Mouse (Mus musculus) cerebellum, adult 8-10 months (tissue): ENCODE measurements around the gene Map1s.

Experiments
- DNase-seq: peaks from one replicate; pipeline ENCODE4 v3.0.0; 2022

Map1s gene

DNA sequence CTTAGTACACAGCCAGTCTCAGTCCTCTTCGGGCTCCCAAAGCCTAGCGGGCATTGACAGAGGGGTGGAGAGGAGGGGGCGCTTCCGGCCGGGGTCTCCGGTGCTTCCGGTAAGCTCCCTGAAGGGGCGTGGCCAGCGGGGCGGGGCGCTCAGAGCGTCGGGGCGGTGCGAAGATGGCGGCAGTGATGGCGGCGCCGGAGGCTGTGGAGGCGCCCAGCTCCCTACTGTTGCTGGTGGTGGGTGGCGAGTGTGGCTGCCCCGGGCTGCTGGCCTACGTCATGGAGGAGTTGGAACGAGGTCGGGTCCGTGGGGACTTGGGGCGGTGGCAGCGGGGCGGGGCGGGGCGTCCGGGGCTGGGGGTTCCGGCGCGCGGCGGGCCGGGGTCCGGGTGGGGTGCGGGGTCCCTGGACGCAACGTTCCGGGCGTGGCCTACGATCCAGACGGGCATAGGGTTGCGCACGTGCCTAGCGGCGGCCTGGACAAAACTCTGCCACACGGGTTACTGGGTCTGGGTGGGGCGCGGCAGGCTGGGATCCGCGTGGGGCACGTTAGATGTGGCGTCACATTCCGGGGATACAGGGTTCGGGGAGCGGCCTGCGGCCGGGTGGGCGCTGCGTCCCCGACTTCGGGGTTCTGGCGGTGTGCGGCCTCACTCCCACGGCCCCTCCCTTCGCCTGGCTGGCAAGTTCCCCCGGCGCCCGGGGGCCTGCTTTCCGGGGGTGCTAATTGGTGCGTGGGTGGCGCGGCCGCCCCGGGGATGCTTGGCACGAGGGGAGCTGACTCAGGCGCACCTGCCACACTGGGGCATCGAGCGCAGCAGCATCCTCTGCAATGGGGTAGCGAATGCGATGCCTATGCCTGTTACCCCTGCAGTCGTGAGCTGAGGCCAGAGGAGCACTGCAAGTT lies at the start of gene Map1s:
Gene Map1s, plus strand, starts transcription at position 102 of the 906 bp plus-strand sequence.
- DNase-seq: peak; percentile 79

DNA sequence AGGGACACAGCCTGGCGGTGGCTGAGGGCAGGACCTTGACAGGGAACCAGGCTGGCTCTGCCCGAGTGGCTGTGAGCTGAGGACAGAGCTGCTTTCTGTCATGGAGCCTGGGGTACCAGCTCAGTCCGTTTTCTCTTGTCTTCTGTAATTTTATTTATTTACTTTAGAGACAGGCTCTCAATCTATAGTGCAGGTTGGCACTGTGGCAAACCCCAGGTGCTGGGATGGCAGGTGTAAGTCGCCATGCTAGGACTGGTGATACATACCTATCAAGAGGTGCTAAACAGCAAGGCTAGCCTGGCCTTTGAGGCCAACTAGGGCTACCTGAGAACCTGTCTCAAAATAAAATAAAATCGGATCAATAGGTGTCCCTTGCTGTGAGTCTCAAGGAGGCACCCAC lies 49.7 kb upstream of the Map1s start:
- DNase-seq: no peak

DNA sequence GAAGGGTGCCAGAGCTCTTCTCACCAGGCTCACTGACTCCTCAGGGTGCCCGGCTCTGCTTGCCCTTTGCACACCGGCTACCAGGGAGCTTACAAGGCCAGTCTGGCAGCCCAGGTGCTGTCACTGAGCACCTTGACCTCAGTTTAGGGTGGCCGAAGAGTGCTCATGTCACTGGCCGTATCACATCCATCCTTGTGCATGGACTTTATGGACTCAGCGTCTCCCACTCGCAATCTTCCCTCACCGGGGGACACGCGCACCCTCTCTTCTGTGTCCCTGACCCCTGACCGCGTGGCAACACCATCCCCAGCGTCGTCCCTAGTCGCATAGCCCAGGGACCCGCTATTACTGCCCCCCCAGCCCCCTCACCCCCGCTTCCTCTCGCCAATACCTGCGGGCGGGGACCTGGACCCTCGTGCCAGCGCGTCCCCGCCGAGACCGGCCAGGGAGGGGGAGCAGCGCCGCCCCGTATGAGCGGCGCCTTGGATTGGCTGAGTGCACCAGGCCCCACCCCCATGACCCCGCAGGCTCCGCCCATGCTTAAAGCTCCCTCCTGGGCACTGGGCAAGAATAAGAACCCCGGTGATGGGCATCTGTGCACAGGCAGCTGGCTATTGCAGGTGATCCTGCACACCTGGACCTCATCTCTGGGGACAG lies 49.1 kb upstream of the Map1s start:
- peak; percentile 82 for DNase-seq

- DNase-seq: no peak
These were observed 48.2 kb upstream of the Map1s start for GRCm38 (mm10) chr8:70857516-70857915.

GRCm38 (mm10) chr8:70862824-70863641 lies 42.7 kb upstream of the Map1s start, which contains the start of gene Kcnn1:
TSS of gene Kcnn1 (minus strand) at chr8:70863258.
- DNase-seq: no peak

- no peak for DNase-seq
These were observed 41.6 kb upstream of the Map1s start for GRCm38 (mm10) chr8:70863956-70864711.

DNA sequence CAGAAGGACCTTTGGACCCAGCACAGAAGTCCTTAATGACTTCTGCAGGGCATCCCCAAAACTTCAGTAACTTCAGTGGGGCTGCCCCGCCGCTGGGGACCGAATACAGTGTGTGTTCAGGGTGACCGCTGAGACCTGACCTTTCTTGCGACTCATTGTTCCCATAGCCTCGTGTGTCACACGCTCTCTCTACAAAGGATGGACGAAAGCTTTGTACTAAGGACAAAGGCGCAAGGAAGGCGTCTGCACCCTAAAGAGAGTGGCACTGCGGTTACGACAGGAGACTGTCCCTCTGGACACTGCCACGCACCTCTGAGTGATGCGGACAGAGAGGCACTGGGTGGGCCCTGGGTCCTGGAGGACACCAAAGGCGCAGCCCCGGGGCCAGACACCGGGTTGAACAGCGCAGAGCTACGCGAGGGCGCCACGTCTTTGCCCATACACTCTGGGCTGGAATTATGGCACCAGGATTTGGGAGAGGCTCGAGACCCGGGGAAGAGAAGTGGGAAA lies 41.0 kb upstream of the Map1s start:
- DNase-seq: no peak

DNA sequence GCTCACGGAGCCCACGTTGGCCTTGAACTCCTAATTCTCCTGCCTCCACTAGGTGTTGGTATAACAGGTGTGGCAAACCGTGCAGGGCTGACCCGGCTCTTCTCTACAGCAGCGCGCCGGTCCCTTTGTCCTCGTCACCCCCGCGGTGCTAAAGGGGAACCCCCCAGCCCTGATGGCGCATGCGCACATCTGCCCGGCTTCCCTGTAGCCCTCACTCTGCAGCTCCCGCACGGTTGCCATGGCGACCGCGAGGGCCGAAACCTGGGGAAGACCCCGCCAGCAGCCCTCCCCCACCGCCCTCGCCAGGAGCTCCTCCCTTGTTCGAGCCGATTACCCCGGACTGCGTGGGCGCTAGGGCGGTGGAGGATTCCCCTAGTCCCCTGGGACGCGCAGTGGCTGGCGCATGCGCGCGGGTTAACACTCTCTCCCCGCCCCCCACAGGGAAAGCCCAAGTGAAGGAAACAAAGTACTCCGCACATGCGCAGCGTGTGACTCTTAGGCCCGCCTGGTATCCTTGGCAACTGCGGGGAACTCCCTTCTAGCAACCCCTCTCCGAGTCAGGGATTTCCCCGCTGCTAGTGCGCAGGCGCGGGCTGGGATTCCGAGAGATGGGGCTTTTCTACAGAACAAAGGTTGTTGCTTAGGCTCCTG lies 40.3 kb upstream of the Map1s start:
- DNase-seq: peak; percentile 99

- no peak for DNase-seq
These were observed 39.7 kb upstream of the Map1s start for GRCm38 (mm10) chr8:70866001-70866520.

DNA sequence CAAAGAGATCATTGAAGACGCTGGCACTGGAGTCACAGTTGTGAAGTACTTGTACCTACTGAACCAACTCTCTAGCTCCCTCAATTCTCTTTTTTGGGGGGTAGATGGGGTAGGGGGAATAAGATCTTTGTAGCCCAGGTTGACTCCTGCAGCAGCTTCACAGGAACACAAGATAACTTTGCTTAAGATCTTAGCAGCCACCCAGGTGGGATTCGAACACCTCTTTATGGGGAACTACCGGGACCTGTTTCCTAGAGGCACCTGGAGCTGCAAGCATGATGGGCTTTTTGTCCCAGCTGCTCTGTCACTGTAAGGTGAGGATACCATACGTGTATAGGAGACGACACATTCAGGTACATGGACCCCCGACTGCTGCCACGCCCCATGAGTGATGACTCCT lies 39.2 kb upstream of the Map1s start:
- no peak for DNase-seq

GRCm38 (mm10) chr8:70868559-70869198 lies 37.1 kb upstream of the Map1s start:
- no peak for DNase-seq

DNA sequence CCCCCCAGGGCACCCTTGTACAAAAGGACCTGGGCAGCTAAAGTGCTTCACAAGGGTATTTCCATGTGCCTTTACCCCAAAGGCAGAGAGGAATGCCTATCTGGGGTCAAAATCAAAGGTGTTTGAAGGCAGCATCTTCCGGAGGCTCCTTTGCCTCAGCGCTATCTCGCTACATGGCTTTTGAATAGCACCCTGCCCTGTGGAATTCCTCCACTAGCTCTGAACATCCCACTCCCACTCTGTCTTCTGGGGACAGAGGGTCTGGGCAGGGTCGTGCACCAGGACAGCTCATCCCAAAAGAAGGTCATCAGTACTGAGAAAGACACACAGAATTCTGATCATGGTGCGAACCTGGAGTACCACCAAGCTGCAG lies 36.5 kb upstream of the Map1s start:
- DNase-seq: no peak

DNA sequence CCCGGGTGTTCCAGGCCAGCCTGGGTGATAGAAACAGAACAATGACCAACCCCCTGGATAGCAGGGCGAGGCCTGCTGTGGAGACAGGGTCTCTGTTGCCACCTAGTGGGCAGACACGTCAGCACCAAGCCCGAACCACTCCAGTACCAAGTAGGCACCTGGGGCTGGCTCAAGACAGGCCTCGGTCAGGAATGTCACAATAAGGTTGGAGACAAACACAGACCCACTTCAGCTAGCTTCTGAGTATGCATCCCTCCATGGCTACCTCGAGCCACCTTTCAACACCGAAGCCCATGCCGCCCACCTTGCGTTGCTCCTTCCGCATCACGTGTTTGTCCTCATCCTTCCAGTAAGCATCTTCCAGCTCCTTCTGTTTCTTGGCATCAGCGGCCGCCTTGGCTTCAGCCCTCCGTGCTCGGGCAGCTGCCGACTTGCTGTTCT lies 36.1 kb upstream of the Map1s start:
- DNase-seq: peak; percentile 65

- no peak for DNase-seq
These were observed 34.4 kb upstream of the Map1s start for GRCm38 (mm10) chr8:70871195-70871807.

GRCm38 (mm10) chr8:70872643-70873363 lies 32.9 kb upstream of the Map1s start:
- no peak for DNase-seq

DNA sequence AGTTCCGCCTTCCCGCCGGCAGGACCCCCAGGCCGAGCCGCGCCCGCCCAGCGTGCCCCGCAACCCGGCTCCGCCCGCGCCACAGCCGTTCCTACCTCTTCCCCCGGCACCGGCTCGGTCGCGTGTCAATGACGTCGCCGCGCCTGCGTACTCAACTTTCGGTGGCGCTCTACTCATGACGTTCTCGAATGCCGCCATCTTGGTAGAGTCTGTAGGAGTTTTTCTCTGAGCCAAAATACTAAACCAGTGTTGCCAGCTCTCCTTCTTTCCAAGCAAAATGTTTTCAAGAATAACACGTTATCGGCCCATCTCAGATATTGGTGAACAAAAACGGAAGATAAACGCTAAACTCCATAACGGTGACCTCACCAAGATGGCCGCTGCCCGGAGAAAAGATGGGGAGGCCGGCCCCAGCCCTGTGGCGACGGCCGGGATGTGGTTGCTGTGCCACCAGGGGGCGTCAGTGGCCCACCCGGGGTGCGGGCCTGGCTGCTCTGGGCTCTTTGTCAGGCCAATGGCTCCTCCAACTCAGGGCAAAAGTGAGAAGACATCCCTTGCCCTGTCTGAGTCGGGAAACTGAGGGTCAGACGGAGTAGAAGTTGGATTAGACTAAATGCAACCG lies 32.3 kb upstream of the Map1s start, which contains the start of gene Ccdc124:
Gene Ccdc124, minus strand, starts transcription at position 572 of the 622 bp plus-strand sequence.
- DNase-seq: peak; percentile 97

- DNase-seq: no peak
These were observed 31.3 kb upstream of the Map1s start for GRCm38 (mm10) chr8:70874441-70874840.

GRCm38 (mm10) chr8:70876382-70876781 lies 29.4 kb upstream of the Map1s start:
- no peak for DNase-seq

DNA sequence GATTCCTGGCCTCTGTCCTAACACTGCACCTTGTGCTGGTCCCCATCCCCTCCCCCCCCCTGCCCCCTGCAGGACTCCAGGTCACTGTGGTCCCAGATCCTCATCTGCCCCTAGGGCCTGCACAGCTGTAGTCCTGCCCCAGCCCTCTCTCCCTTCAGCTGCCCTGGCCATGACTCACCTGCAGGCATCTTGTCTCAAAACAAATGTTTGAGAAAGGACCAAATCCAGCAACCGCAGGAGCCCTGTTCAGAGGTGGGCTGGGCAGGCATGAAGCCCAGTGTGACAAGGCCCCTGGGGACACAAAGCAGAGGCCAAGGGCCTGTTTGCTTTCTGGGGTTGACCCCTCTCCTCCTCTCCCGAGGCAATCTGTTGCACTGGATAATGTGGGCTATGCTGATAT lies 27.6 kb upstream of the Map1s start:
- no peak for DNase-seq
